Mouse (Mus musculus) ES-E14 (cell line): Measurements from ENCODE around the gene Actc1.

Experiments used
- MAFK ChIP-seq: IDR thresholded peaks from 2 replicates; pipeline ENCODE4 v1.6.1; 2014; ENCODE audit warnings: mild to moderate bottlenecking, low read depth, low read length, inconsistent platforms; ENCODE audit not compliant: insufficient read depth
- ZC3H11A ChIP-seq: IDR thresholded peaks from 2 replicates; pipeline ENCODE4 v1.6.1; 2012; ENCODE audit warnings: low read depth, mild to moderate bottlenecking, inconsistent platforms, low read length, borderline replicate concordance
- ZNF384 ChIP-seq: IDR thresholded peaks from 2 replicates; pipeline ENCODE4 v1.6.1; 2012; ENCODE audit warnings: low read depth, low read length, inconsistent platforms

GRCm38 (mm10) chr2:114023383-114023782, 30.0 kb downstream of the Actc1 start:
- TF ChIP-seq ZNF384, result no peak
- no peak for TF ChIP-seq ZC3H11A
- no peak for TF ChIP-seq MAFK
